Mouse (Mus musculus) forebrain, embryonic 12.5 days (tissue): ENCODE measurements around the gene Pepd. TPM values are rescaled to one million over a fixed set of nuclear protein-coding genes. Genes with fewer than 3 reads are reported as not detected.

Experiments
- ATAC-seq: fragments of 200-750 bp; cut with Nextera tagmentation; 2 replicates; pipeline ENCODE4 v1.8.0; 2017; ENCODE audit warnings: moderate TSS enrichment; ENCODE audit not compliant: low FRiP score
- H3K27ac ChIP-seq: fragments of 300-500 bp; sonication (generic); 2 replicates; pipeline ENCODE4 v1.5.1; 2016; ENCODE audit warnings: mild to moderate bottlenecking
- H3K27me3 ChIP-seq: fragments of 300-500 bp; sonication (generic); 2 replicates; pipeline ENCODE4 v1.6.1; 2016; ENCODE audit warnings: mild to moderate bottlenecking
- H3K36me3 ChIP-seq: fragments of 300-500 bp; sonication (generic); replicated peaks from 2 replicates; pipeline ENCODE4 v1.6.1; 2016; ENCODE audit warnings: mild to moderate bottlenecking
- H3K4me1 ChIP-seq: fragments of 300-500 bp; sonication (generic); 2 replicates; pipeline ENCODE4 v1.6.1; 2016
- H3K4me2 ChIP-seq: fragments of 300-500 bp; sonication (generic); 2 replicates; pipeline ENCODE4 v1.6.1; 2016; ENCODE audit warnings: mild to moderate bottlenecking, moderate library complexity
- H3K4me3 ChIP-seq: fragments of 300-500 bp; sonication (generic); replicated peaks from 2 replicates; pipeline ENCODE4 v1.5.1; 2016; ENCODE audit warnings: mild to moderate bottlenecking
- H3K9ac ChIP-seq: fragments of 300-500 bp; sonication (generic); 2 replicates; pipeline ENCODE4 v1.6.1; 2016; ENCODE audit warnings: mild to moderate bottlenecking
- H3K9me3 ChIP-seq: fragments of 300-500 bp; sonication (generic); 2 replicates; pipeline ENCODE4 v1.6.1; 2016
- WGBS: fragments of 180-500 bp; shearing (Covaris S2); methylation state at CpG from one replicate; pipeline ENCODE4 v1.1.7; 2016; 5-methylcytosine and 5-hydroxymethylcytosine counted together
- polyA plus RNA-seq: library from polyadenylated mRNA; unstranded; fragments of >200 nt; fragmentation: Nextera tagmentation; extraction: Ambion mirVana; gene quantifications from 2 replicates; pipeline ENCODE4 v1.2.1, GENCODE M21; 2016

Pepd gene
- polyA plus RNA-seq, 1 experiment from 2014 or later: 58.6 TPM

GRCm38 (mm10) chr7:34936347-34936746, 24.2 kb downstream of the Pepd start:
- Histone ChIP-seq H3K27ac (no peak overlapping the region), H3K4me3 (no peak overlapping the region), H3K27me3 (no peaks in the 10 kb centered on the region), H3K4me1 (peaks cover 38% of the 10 kb centered on the region), H3K36me3 (peaks cover 22% of the 10 kb centered on the region), H3K9me3 (peaks cover 8% of the 10 kb centered on the region; the same call in 1 of the 2 replicates), H3K4me2 (no peak overlapping the region), H3K9ac (no peak overlapping the region)
- ATAC-seq: no peak
- WGBS: 91% methylated on average over 2 of the region's 2 CpGs

- Histone ChIP-seq H3K9me3 (peaks cover 8% of the 10 kb centered on the region; the same call in 1 of the 2 replicates), H3K36me3 (peaks cover 29% of the 10 kb centered on the region), H3K4me1 (peaks cover 36% of the 10 kb centered on the region), H3K27ac (peak overlapping the region; percentile 88), H3K27me3 (no peaks in the 10 kb centered on the region), H3K4me3 (no peak overlapping the region), H3K4me2 (no peak overlapping the region), H3K9ac (no peak overlapping the region)
- peak; percentile 25; the same call in 1 of the 2 replicates for ATAC-seq
- 9% methylated on average over 7 of the region's 7 CpGs for WGBS
Measured at GRCm38 (mm10) chr7:34938636-34939261, 26.6 kb downstream of the Pepd start.

GRCm38 (mm10) chr7:34939262-34939951, 27.2 kb downstream of the Pepd start:
- Histone ChIP-seq H3K9ac (no peak overlapping the region), H3K4me1 (peaks cover 36% of the 10 kb centered on the region), H3K36me3 (peaks cover 29% of the 10 kb centered on the region), H3K27me3 (no peaks in the 10 kb centered on the region), H3K4me2 (no peak overlapping the region), H3K27ac (peak overlapping the region; percentile 88), H3K9me3 (peaks cover 8% of the 10 kb centered on the region; the same call in 1 of the 2 replicates), H3K4me3 (no peak overlapping the region)
- peak; percentile 49 for ATAC-seq
- 13% methylated on average over 14 of the region's 14 CpGs for WGBS

DNA sequence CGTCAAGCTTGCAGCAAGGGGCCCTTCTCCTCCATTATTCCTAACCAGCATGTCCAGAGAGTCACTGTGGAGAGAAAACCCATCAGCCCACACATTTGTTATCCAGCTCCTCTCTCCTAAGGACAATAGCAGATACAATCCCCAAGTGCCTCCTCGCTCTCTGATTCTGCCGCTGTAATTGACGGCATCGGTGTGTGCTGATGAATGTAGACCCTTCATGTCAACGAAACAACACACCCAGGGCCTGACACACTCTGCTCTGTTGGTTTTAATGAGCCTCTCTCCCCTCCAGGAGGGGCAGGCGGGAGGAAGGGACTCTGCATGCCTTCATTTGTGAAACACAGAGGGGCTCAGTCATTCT, 27.8 kb downstream of the Pepd start:
- ATAC-seq: peak; percentile 51
- 7% methylated on average over 7 of the region's 7 CpGs for WGBS

GRCm38 (mm10) chr7:34943581-34944123, 31.5 kb downstream of the Pepd start:
- WGBS: 73% methylated on average over 4 of the region's 4 CpGs
- Histone ChIP-seq H3K4me1 (peaks cover 53% of the 10 kb centered on the region), H3K27me3 (no peaks in the 10 kb centered on the region)

More for the DNA sequence above, 27.8 kb downstream of the Pepd start:
- Histone ChIP-seq H3K36me3 (peaks cover 24% of the 10 kb centered on the region), H3K4me1 (peaks cover 36% of the 10 kb centered on the region), H3K4me3 (no peak overlapping the region), H3K9ac (no peak overlapping the region), H3K4me2 (no peak overlapping the region), H3K27me3 (no peaks in the 10 kb centered on the region), H3K9me3 (peaks cover 8% of the 10 kb centered on the region; the same call in 1 of the 2 replicates), H3K27ac (peak overlapping the region; percentile 88)

DNA sequence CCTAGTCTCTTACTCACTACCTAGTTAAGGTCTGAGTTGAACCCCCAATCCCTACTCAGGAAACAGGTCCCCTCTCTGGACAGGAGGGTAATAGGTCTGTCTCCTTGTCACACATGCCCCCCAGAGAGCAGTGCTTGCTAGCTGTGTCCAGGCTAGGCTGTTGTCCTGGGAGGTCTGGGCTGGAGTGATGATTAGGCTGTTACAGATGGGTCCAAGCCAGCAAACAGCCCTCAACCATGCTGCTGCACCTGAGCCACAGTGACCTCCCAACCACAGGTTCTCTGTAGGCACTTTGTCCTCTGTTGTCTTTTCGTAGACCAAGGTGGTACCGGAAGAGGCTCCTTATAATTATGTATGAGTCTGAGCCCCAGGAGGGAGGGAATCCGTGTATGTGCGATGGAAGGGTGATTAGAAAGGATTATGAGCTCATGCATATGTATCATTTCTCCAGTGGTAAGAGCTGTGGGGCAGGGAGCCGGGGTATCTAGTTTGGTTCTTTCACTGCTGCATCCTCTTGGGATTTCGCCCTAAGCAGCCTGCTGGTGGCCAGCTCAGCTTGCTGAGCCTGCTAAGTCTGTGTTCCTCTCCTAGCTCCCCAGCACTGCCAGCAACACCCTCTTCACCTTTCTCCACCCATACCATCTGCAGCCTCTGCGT, 34.2 kb downstream of the Pepd start:
- H3K27ac ChIP-seq: peak overlapping the region; percentile 71
- peak; percentile 68 for ATAC-seq

More at GRCm38 (mm10) chr7:34943581-34944123, 31.5 kb downstream of the Pepd start:
- Histone ChIP-seq H3K9me3 (no peaks in the 10 kb centered on the region), H3K9ac (no peak overlapping the region), H3K36me3 (0 out of 2 replicates have a peak, but pooled peaks cover 7% of the 10 kb centered on the region), H3K27ac (no peak overlapping the region), H3K4me2 (no peak overlapping the region), H3K4me3 (no peak overlapping the region)
- ATAC-seq: no peak

DNA sequence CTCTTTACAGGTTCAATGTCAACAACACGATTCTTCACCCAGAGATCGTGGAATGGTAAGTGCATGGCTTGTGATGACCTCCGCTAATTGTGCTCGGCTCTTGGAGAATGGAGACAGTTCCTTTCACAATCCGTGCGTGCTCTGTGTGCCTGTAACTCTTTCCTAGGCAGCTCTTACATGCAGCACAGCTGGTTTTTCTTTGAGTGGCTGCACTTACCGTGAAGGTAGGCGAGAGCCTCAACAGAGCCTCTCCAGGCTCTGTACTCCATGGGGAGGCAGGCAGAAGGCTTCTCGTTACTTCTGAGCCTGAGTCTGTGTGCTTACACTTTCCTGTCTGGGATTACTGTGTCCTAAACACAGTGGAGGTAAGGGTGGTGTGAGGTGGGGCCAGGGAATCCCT, 42.4 kb downstream of the Pepd start:
- no peak for ATAC-seq
- Histone ChIP-seq H3K27ac (no peak overlapping the region), H3K4me1 (0 out of 2 replicates have a peak, but pooled peaks cover 4% of the 10 kb centered on the region), H3K4me2 (no peak overlapping the region), H3K9me3 (no peaks in the 10 kb centered on the region), H3K4me3 (no peak overlapping the region), H3K27me3 (no peaks in the 10 kb centered on the region), H3K36me3 (no peaks in the 10 kb centered on the region), H3K9ac (no peak overlapping the region)
- 86% methylated on average over 9 of the region's 9 CpGs for WGBS

More for the DNA sequence above, 34.2 kb downstream of the Pepd start:
- Histone ChIP-seq H3K4me3 (no peak overlapping the region), H3K27me3 (no peaks in the 10 kb centered on the region), H3K4me2 (no peak overlapping the region), H3K9ac (no peak overlapping the region), H3K9me3 (no peaks in the 10 kb centered on the region), H3K4me1 (peaks cover 27% of the 10 kb centered on the region), H3K36me3 (0 out of 2 replicates have a peak, but pooled peaks cover 7% of the 10 kb centered on the region)
- WGBS: 39% methylated on average over 7 of the region's 7 CpGs

DNA sequence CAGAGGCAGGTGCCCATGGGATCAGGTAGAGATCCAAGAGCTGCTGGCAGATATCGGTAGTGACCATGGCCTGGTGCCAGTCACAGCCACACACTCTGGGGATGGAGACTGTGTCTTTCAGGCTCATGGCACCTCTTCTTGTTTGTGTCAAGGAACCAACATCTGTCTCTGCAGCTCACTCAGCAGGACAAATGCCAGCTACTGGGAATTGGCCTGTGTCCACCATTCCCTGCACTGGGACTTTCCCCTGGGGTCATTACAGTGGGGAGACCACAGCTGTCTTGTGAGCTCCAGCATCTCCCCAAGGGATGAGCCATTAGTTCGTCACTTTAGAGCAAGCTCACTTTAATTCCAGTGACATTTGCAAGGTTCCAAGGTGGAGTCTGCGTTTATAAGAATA, 43.1 kb downstream of the Pepd start:
- Histone ChIP-seq H3K4me3 (no peak overlapping the region), H3K4me2 (no peak overlapping the region), H3K9ac (no peak overlapping the region), H3K27ac (no peak overlapping the region), H3K36me3 (no peaks in the 10 kb centered on the region), H3K9me3 (no peaks in the 10 kb centered on the region), H3K4me1 (0 out of 2 replicates have a peak, but pooled peaks cover 4% of the 10 kb centered on the region), H3K27me3 (no peaks in the 10 kb centered on the region)
- ATAC-seq: no peak
- 90% methylated on average over 3 of the region's 3 CpGs for WGBS

DNA sequence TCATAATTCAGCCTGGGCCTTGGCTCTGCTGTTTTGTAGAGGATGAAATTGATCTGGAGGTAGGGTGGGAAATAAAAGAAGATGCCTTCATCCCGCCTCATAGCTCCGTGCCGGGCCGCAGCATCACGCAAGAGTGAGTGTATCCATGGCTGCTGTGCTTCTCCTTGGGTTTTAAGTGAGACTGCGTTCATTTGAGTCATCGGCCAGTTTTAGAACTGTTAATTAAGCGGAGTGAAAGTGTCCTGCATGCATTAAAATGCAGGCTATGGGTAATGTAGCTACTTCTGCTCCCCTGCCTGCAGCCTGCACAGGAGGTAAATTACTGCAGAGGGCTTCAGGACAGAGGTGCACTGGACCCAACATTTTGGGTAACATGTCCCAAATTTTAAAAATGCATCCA, 45.0 kb downstream of the Pepd start:
- H3K4me1 ChIP-seq: 0 out of 2 replicates have a peak, but pooled peaks cover 4% of the 10 kb centered on the region
- H3K9me3 ChIP-seq: no peaks in the 10 kb centered on the region
- 94% methylated on average over 8 of the region's 8 CpGs for WGBS
- no peak overlapping the region for H3K9ac ChIP-seq
- H3K4me2 ChIP-seq: no peak overlapping the region
- no peaks in the 10 kb centered on the region for H3K27me3 ChIP-seq
- no peak overlapping the region for H3K27ac ChIP-seq
- no peak overlapping the region for H3K4me3 ChIP-seq
- no peak for ATAC-seq
- no peaks in the 10 kb centered on the region for H3K36me3 ChIP-seq

DNA sequence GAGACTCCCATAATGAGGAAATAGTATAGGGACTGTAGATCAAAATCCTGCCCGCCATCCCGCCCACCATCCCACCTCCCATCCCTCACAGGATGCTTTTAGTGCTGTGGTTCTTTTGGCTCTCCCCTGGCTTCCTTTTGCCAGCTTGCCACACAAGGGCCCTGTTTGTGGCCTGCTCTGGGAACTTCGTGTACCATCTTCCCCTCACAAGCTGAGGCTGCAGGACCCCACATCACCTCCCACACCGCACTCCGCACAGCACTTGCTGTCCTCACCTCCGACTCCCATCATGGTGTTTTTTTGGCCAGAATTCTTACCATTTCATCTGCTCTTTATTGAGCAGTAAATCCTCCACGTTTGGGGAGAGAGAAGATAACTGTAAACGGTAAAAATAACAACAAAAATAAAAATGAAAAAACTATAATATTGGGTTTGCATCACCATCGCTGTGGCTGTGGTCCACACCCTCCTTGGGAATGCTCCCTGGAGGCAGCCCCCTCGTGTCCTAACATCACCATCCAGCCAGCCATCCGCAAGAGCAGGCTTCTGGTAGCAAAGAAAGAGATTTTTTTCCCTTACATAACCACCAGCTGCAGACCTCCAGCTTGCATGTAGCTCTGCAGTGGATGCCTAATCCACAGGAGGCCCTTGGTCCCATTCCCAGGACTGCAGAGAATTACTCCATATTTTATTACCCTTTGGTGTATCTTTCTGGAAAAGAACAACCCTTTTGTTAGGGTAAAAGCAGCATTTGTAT, 51.9 kb downstream of the Pepd start:
- H3K9ac ChIP-seq: no peak overlapping the region
- H3K4me2 ChIP-seq: no peak overlapping the region
- H3K36me3 ChIP-seq: no peaks in the 10 kb centered on the region
- H3K9me3 ChIP-seq: no peaks in the 10 kb centered on the region
- 0 out of 2 replicates have a peak, but pooled peaks cover under 1% of the 10 kb centered on the region for H3K4me1 ChIP-seq
- H3K27me3 ChIP-seq: no peaks in the 10 kb centered on the region
- ATAC-seq: no peak
- H3K27ac ChIP-seq: no peak overlapping the region
- no peak overlapping the region for H3K4me3 ChIP-seq
- 88% methylated on average over 11 of the region's 11 CpGs for WGBS

DNA sequence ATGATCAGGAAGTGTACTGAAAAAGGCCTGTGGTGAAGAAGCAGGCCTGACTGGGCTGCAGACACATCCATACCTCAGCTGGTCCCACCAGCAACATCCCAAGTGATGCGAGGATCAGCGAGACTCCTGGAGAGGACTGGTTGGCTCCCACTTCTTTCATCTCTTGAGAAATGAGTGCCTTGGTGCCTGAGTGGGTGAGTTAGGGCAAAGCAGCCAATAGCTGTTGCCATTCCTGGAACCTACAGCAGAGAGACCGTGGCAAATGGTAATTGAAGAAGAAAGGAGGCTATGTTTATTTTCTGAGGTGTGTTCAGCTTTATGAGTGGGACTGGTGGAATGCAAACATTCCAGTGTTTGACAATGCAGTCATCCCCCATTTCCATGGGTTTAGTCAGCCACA, 55.2 kb downstream of the Pepd start:
- no peaks in the 10 kb centered on the region for H3K4me1 ChIP-seq
- H3K27ac ChIP-seq: no peak overlapping the region
- no peak for ATAC-seq
- H3K36me3 ChIP-seq: peaks cover 8% of the 10 kb centered on the region
- no peak overlapping the region for H3K9ac ChIP-seq
- no peaks in the 10 kb centered on the region for H3K27me3 ChIP-seq
- H3K4me2 ChIP-seq: no peak overlapping the region
- H3K9me3 ChIP-seq: no peaks in the 10 kb centered on the region
- H3K4me3 ChIP-seq: no peak overlapping the region
- WGBS: 92% methylated on average over 3 of the region's 3 CpGs
